Mouse (Mus musculus) urinary bladder, adult 2 months (tissue): ENCODE results near the gene Zfp688. TPM values are rescaled to one million over a fixed set of nuclear protein-coding genes. Genes with fewer than 3 reads are reported as not detected.
A peak's percentile ranks its signal among the peaks of the same experiment; 100 is the strongest.
"Not testable (repeated sequence)": the region's sequence is repeated elsewhere in the genome, so short reads cannot be mapped to it uniquely, and the experiment has no call there.

Experiments
- DNase-seq: peaks from one replicate; pipeline ENCODE4 v3.0.0; 2022; ENCODE audit warnings: low spot score
- polyA plus RNA-seq: library from polyadenylated mRNA; depleted of rRNA; stranded (reverse); fragments of >200 nt; gene quantifications from 2 replicates; pipeline ENCODE4 v1.2.3, GENCODE M21; 2012; rRNA removed

Gene Zfp688
- polyA plus RNA-seq: 19.5 and 20.2 TPM in 2 replicates

DNA sequence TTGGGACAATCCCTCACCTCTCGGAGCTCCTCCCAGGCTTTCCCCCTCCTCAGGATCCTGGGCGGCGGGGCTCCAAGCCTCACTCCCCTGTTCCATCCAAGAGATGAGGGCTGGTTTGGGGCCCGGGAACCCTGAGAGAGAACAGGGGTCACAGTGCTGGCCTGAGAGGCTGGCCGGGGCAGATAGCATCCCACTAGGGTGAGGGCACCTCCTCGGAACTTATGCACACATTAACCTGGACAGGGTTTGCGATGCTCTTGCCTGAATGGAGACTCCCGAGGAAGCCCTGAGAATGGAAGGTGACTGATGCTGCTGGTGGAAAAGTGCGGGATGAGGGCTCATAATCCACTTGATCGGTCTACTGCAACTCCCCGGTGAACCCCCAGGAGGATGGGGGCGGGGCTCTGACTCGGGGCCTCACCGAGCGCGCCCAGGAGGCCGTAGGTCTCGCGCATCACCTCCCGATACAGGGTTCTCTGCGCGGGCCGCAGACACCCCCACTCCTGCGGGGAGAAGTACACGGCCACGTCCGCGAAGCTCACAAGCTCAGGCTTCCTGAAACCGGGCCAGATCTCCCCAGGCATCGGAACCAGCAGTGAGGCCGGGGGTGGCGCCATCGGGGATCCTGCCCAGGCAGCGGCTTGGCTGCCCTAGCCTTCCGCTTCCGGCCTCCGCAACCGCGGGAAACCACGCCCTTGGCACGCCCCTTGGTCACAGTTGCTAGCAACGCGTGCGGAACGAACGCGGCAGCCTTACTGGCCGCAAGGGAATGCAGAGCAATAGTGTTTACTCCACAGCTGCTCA, at the start of gene Zfp688:
Gene Zfp688, minus strand, starts transcription at position 681 of the 804 bp plus-strand sequence.
- peak; percentile 90 for DNase-seq

DNA sequence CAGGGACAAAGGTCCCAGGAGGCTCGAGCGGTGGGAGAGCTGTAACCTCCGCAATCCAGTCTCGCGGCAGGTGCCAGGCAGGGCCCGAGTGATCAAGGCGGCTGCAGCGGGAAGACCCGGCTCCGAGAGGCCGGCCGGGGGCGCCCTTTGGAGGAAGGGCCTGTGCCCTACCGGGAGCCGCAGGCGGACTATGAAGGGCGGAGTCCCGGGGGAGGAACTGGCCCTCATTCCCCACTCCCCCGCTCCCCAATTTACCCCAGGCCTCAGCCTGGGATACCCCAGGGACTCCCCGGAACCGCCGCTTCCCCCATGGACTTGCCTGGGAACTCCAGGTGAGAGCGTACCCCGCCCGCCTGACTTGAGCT, 49.8 kb upstream of the Zfp688 start:
- DNase-seq: peak; percentile 63

GRCm38 (mm10) chr7:127470743-127471645, 49.1 kb upstream of the Zfp688 start:
- DNase-seq: peak; percentile 75

GRCm38 (mm10) chr7:127470011-127470715, 48.3 kb upstream of the Zfp688 start:
- DNase-seq: no peak

GRCm38 (mm10) chr7:127466606-127467005, 44.7 kb upstream of the Zfp688 start:
- no peak for DNase-seq

- DNase-seq: not testable (repeated sequence)
These were observed 43.8 kb upstream of the Zfp688 start for GRCm38 (mm10) chr7:127465670-127466069.

- no peak for DNase-seq
These were observed 43.3 kb upstream of the Zfp688 start for GRCm38 (mm10) chr7:127465191-127465590.

- DNase-seq: not testable (repeated sequence)
These were observed 37.4 kb upstream of the Zfp688 start, which contains the start of gene Prr14 for GRCm38 (mm10) chr7:127459311-127459710. TSS of gene Prr14 (plus strand) at chr7:127459611.

DNA sequence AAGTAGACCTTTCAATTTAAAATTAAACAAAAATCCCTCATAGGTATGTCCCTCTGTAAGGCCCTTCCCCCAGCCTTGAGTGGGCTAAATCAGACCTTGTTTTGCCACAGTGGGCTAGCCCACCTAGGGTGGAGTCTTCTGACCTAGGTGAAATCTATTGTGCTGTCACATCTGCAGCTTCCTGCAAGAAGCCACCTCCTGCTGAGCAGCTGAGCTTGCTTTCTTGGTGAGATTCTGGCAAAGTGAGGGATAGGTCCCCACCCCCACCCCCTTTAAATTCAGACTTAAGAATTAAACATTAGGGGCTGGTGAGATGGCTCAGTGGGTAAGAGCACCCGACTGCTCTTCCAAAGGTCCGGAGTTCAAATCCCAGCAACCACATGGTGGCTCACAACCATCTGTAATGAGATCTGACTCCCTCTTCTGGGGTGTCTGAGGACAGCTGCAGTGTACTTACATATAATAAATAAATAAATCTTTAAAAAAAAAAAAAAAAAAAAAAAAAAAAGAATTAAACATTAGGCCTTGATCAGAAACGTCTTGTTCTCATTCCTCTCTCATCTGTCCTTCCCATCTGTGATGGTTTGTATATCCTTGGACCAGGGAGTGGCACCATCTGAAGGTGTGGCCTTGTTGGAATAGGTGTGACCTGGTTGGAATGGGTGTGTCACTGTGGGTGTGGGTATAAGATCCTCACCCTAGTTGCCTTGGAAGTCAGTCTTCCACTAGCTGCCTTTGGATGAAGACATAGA, 36.7 kb upstream of the Zfp688 start:
- not testable (repeated sequence) for DNase-seq

- DNase-seq: no peak
These were observed 33.0 kb upstream of the Zfp688 start for GRCm38 (mm10) chr7:127454905-127455304.

DNA sequence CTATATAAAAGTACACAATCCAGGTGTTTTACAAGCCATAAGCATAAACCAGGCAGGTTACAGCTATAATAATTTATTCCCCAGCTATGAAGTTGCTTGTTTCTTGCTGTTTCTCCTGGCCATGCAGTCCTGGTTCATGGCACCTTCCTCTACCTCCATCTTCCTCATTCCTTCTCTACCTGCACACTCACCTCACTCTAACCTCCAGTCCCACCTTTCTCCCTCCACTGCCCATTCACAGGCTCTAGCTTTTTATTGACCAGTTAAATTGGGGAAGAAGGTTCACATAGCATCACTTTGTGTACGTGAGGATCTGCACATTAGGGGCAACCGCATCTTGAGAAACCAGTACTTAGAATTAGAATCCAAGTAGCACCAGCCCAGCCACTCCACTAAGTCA, 31.2 kb upstream of the Zfp688 start:
- no peak for DNase-seq

DNA sequence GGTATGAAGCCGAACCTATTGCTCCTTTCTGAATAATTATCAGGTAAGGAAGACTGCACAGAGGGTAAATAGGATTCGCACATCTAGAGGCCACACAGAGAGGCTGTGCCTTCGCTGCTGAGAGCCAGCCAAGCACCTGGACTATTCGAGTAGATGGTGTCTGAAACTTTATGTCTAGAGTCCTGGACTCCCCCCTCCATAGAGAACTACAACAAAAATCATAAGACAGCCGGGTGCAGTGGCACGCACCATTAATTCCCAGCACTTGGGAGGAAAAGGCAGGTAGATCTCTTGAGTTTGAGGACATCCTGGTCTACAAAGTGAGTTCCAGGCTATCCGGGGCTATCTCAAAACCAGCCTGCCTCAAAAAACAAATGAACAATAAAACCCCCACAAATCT, 28.1 kb upstream of the Zfp688 start:
- no peak for DNase-seq

GRCm38 (mm10) chr7:127448521-127449300, 26.8 kb upstream of the Zfp688 start, which contains the start of gene Zfp689:
TSS of gene Zfp689 (minus strand) at chr7:127449158.
- DNase-seq: peak; percentile 76

DNA sequence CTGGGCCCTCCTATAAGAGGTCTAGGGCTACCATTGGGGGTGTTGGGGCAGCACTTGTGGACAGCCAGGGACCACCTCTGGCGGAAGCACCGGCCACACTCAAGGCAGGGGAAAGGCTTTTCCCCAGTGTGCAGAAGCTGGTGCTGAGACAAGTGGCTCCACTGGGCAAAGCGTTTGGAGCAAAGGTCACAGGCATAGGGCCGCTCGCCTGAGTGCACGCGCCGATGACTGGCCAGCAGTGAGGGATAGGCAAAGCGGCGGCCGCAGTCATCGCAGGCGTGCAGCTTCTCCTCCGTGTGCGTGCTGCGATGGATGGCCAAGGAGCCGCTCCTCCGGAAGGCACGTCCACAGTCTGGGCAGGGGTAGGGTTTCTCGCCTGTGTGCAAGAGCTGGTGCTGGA, 22.1 kb upstream of the Zfp688 start:
- no peak for DNase-seq

DNA sequence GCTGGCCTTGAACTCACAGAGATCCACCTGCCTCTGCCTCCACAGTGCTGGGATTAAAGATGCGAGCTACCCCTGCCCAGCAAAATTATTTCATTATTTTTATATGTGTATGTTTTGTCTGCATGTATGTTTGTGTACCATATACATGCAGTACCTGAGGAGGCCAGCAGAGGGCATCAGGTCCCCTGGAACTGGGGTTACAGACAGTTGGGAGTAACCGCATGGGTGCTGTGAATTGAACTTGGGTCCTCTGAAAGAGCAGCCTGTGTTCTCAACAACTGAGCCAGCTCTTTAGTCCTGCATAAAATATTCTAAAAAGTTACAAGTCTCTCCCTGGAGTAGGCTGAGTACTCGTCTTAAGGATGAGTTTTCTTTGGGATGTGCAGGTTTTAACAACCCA, 15.9 kb upstream of the Zfp688 start:
- DNase-seq: no peak

DNA sequence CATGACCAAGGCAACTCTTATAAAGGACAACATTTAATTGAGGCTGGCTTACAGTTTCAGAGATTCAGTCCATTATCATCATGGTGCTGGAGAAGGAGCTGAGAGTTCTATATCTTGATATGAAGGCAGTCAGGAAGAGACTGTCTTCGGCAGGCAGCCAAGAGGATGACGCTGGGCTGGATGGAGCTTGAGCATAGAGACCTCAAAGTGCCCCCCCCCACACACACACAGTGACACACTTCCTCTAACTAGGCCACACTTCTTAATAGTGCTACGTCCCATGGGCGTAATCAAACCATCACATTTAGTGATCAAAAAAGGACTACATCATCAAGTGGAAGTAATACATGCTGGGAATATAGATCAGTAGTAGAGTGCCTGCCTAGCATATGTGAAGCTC, 13.3 kb upstream of the Zfp688 start:
- no peak for DNase-seq

GRCm38 (mm10) chr7:127426354-127426753, 4.5 kb upstream of the Zfp688 start:
- DNase-seq: no peak

DNA sequence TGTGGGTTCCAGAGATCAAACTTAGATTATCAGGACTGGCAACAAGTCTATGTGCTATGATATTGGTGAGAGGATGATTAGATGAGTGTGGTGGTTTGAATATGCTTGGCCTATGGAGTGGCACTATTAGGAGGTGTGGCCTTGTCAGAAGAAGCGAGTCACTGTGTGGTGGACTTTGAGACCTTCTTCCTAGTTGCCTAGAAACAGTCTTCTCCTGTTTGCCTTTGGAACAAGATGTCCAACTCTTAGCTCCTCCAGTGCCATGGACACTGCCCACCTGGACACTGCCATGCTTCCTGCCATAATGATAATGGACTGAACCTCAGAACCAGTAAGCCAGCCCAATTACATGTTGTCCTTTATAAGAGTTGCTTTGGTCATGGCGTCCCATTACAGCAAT, 4.0 kb upstream of the Zfp688 start:
- no peak for DNase-seq

DNA sequence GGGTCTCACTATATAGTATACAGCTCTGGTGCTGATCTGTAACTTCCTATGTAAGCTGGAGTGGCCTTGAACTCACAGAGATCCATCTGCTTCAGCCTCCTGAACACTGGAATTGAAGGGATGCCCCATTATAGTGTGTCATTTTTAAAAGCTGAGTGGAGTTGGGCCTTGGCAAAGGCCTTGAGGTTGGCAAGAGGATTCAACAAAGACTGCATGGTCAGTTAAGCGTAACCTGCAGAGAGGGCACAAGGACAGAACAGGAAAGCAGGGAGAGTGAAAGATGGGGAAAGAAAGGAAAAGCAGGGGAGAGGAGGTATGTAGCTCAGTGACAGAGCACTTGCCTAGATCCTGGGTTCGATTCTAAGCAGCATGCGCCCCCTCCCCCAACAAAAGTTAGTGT, 3.4 kb upstream of the Zfp688 start:
- DNase-seq: no peak

GRCm38 (mm10) chr7:127422247-127422646, 379 bp upstream of the Zfp688 start:
- DNase-seq: no peak
